Mouse (Mus musculus) intestine, embryonic 16.5 days (tissue): ENCODE measurements around the gene Jam2. TPM values are rescaled to one million over a fixed set of nuclear protein-coding genes. Genes with fewer than 3 reads are reported as not detected.
A peak's percentile ranks its signal among the peaks of the same experiment; 100 is the strongest.

ENCODE experiments used
- ATAC-seq: fragments of 200-750 bp; cut with Nextera tagmentation; 2 replicates; pipeline ENCODE4 v1.8.0; 2017; ENCODE audit warnings: moderate TSS enrichment, moderate library complexity
- H3K27ac ChIP-seq: fragments of 300-500 bp; sonication (generic); 2 replicates; pipeline ENCODE4 v1.5.1; 2014; ENCODE audit warnings: mild to moderate bottlenecking, low read length
- H3K27me3 ChIP-seq: fragments of 300-500 bp; sonication (generic); replicated peaks from 2 replicates; pipeline ENCODE4 v1.6.1; 2014; ENCODE audit warnings: low read length, control low read depth, mixed read lengths; ENCODE audit not compliant: control insufficient read depth, insufficient read depth
- H3K36me3 ChIP-seq: fragments of 300-500 bp; sonication (generic); 2 replicates; pipeline ENCODE4 v1.6.1; 2014; ENCODE audit warnings: low read length, control low read depth; ENCODE audit not compliant: control insufficient read depth, insufficient read depth
- H3K4me1 ChIP-seq: fragments of 300-500 bp; sonication (generic); 2 replicates; pipeline ENCODE4 v1.6.1; 2014; ENCODE audit warnings: low read length, control low read depth, mixed read lengths; ENCODE audit not compliant: control insufficient read depth, insufficient read depth
- H3K4me2 ChIP-seq: fragments of 300-500 bp; sonication (generic); 2 replicates; pipeline ENCODE4 v1.6.1; 2014; ENCODE audit warnings: low read depth, low read length, control low read depth
- H3K4me3 ChIP-seq: fragments of 300-500 bp; sonication (generic); 2 replicates; pipeline ENCODE4 v1.5.1; 2014; ENCODE audit warnings: mild to moderate bottlenecking, low read length
- H3K9ac ChIP-seq: fragments of 300-500 bp; sonication (generic); 2 replicates; pipeline ENCODE4 v1.6.1; 2014; ENCODE audit warnings: low read depth, low read length
- H3K9me3 ChIP-seq: fragments of 300-500 bp; sonication (generic); 2 replicates; pipeline ENCODE4 v1.6.1; 2016; ENCODE audit warnings: low read length, control low read depth; ENCODE audit not compliant: control insufficient read depth
- WGBS: fragments of 180-500 bp; shearing (Covaris S2); extraction: QIAGEN DNeasy Blood & Tissue Kit; methylation state at CpG from one replicate; pipeline ENCODE4 v1.1.7; 2014; 5-methylcytosine and 5-hydroxymethylcytosine counted together
- polyA plus RNA-seq: library from polyadenylated mRNA; unstranded; fragments of >200 nt; fragmentation: Nextera tagmentation; extraction: Ambion mirVana; gene quantifications from 2 replicates; pipeline ENCODE4 v1.2.1, GENCODE M21; 2015

Jam2 gene
- polyA plus RNA-seq, 1 experiment from 2014 or later, result 5.5 TPM

DNA sequence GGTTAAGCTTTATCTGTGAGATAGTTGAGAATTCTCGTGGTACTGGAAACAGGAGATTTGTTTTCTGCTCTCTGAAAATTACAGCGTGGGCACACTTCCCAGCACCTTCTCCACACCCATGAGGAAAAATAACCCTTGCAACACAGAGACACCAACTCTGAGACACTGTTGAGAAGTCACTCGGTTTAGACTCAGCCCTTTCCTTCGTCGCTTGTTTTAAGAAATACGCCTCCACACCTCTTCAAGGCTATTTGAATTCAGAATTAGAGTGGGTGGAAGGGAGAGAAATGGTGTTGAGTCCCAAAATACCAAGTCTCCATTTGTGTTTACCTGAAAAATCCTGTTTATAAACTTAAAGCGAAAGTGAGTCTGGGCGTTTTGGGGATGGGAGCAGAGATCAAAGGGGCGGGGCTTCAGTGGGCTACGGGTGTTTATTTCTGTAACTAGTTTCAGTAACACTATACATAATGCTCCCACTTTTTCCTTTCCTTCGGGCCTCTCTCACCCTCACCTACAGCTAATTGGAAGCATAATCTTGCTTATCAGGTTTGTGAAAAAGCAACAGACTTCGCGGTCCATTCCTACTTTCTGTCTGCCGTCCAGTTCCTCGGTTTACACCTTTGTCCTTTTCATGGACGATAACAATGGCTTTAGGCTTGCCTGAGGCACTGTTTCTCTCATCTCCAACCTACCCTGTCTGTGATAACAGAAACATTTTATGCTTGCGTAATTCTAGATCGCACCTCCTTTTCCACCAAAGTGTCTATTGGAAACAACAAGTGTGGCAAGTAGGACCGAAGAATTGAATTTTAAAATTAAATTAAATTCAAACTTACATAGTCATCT lies 4.1 kb upstream of the Jam2 start:
- ATAC-seq, result no peak
- Histone ChIP-seq H3K4me3 (no peak overlapping the region), H3K4me2 (no peak overlapping the region), H3K9ac (no peak overlapping the region), H3K4me1 (peaks cover 5% of the 10 kb centered on the region; the same call in 1 of the 2 replicates), H3K27me3 (peaks cover 8% of the 10 kb centered on the region), H3K36me3 (no peaks in the 10 kb centered on the region), H3K27ac (no peak overlapping the region), H3K9me3 (no peaks in the 10 kb centered on the region)
- 81% methylated on average over 19 of the region's 19 CpGs for WGBS

DNA sequence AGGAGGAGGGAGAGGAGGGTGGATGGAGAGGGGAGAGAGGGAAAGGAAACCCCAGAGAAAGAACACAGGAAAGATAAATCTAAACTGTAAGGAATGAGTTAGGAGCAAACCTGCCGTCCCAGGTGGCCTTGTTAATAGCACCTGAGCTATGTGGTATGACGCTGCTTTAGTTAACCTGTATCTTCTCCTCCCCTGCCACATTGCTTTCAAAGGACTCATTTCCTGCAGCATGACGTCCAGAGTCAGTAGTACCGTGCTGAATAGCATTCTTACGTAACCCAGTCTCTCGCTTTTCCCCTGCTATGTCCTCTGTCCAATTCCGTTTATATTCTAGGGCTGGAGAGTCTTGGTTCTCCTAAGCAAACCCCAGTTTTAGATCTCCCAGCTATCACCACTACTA lies 3.0 kb upstream of the Jam2 start:
- H3K27me3 ChIP-seq, result peaks cover 8% of the 10 kb centered on the region
- H3K9me3 ChIP-seq, result no peaks in the 10 kb centered on the region
- H3K4me2 ChIP-seq, result no peak overlapping the region
- no peak overlapping the region for H3K27ac ChIP-seq
- no peaks in the 10 kb centered on the region for H3K36me3 ChIP-seq
- no peak overlapping the region for H3K9ac ChIP-seq
- 84% methylated on average over 7 of the region's 7 CpGs for WGBS
- peaks cover 5% of the 10 kb centered on the region; the same call in 1 of the 2 replicates for H3K4me1 ChIP-seq
- no peak for ATAC-seq
- no peak overlapping the region for H3K4me3 ChIP-seq

GRCm38 (mm10) chr16:84771461-84771860 lies 2.5 kb upstream of the Jam2 start:
- Histone ChIP-seq H3K4me2 (no peak overlapping the region), H3K36me3 (no peaks in the 10 kb centered on the region), H3K4me1 (peaks cover 5% of the 10 kb centered on the region; the same call in 1 of the 2 replicates), H3K9ac (no peak overlapping the region), H3K9me3 (no peaks in the 10 kb centered on the region), H3K4me3 (no peak overlapping the region), H3K27me3 (peaks cover 10% of the 10 kb centered on the region), H3K27ac (no peak overlapping the region)
- WGBS, result 79% methylated on average over 2 of the region's 2 CpGs
- ATAC-seq, result no peak

GRCm38 (mm10) chr16:84772496-84773267 lies 1.2 kb upstream of the Jam2 start:
- H3K9me3 ChIP-seq, result no peaks in the 10 kb centered on the region
- H3K4me3 ChIP-seq, result no peak overlapping the region
- H3K4me2 ChIP-seq, result no peak overlapping the region
- ATAC-seq, result no peak
- H3K9ac ChIP-seq, result no peak overlapping the region
- WGBS, result 31% methylated on average over 8 of the region's 8 CpGs
- peaks cover 5% of the 10 kb centered on the region; the same call in 1 of the 2 replicates for H3K4me1 ChIP-seq
- H3K27ac ChIP-seq, result no peak overlapping the region
- H3K27me3 ChIP-seq, result peaks cover 10% of the 10 kb centered on the region
- H3K36me3 ChIP-seq, result no peaks in the 10 kb centered on the region

DNA sequence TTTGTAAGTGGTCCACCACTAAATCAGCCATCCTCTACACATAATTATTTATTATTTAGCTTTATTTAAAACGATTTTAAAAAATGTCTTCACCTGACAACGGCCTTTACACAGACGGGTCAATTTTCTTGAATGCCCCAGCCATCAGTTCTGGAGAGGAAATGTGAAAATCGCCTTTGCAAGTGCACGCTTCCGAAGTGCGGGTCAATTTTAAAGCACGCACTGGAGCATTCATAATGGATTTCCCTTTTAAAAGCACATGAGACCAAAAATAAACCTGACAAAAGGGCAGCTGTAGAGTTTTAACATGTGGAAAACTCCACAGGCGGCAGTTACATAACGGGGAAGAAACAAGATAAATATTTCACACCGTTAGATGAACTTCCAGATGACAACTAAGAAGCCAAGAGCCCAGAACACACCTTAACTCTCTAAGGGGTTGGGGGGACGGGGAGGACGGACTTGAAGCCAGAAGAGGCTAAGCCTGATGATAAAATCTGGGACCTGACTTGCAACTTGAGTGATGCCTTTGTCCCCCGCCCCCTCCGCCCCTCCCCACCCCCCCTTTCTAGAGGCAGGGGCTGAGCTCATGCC lies 558 bp upstream of the Jam2 start:
- WGBS, result 5% methylated on average over 15 of the region's 15 CpGs
- Histone ChIP-seq H3K27me3 (peaks cover 10% of the 10 kb centered on the region), H3K4me1 (peaks cover 5% of the 10 kb centered on the region; the same call in 1 of the 2 replicates), H3K4me3 (peak overlapping the region; percentile 57), H3K9me3 (no peaks in the 10 kb centered on the region), H3K36me3 (no peaks in the 10 kb centered on the region), H3K9ac (peak overlapping the region; percentile 68; the same call in 1 of the 2 replicates), H3K4me2 (peak overlapping the region; percentile 99), H3K27ac (no peak overlapping the region)
- ATAC-seq, result peak; percentile 15; the same call in 1 of the 2 replicates

- Histone ChIP-seq H3K4me1 (peaks cover 5% of the 10 kb centered on the region; the same call in 1 of the 2 replicates), H3K27me3 (peaks cover 10% of the 10 kb centered on the region), H3K27ac (no peak overlapping the region), H3K9ac (peak overlapping the region; percentile 68), H3K4me2 (peak overlapping the region; percentile 99), H3K4me3 (peak overlapping the region; percentile 57), H3K36me3 (no peaks in the 10 kb centered on the region), H3K9me3 (no peaks in the 10 kb centered on the region)
- ATAC-seq, result no peak
- WGBS, result under 1% methylated on average over 23 of the region's 23 CpGs
These were observed 873 bp downstream of the Jam2 start for GRCm38 (mm10) chr16:84774761-84775231.

DNA sequence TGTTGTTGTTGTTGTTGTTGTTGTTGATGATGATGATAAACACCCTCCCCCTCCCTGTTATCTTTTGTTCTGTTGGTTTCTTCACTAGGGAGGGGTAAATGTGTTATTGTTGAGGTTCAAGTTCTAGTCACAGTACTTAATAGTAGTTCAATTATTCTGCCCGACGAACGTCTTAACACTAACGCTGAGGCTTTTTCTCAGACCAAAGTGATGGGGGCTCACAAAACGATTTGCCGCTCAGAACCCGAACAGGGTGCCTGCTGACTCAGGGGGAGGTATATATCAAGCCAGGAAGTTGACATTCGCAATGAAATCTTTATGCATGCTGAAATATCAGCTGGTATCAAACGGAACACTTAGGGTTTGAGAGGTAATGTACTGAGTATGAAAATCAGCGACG lies 1.4 kb downstream of the Jam2 start:
- Histone ChIP-seq H3K36me3 (no peaks in the 10 kb centered on the region), H3K9ac (no peak overlapping the region), H3K27ac (no peak overlapping the region), H3K9me3 (no peaks in the 10 kb centered on the region), H3K4me2 (peak overlapping the region; percentile 99; the same call in 1 of the 2 replicates), H3K4me3 (no peak overlapping the region; the same call in 1 of the 2 replicates), H3K27me3 (peaks cover 10% of the 10 kb centered on the region), H3K4me1 (peaks cover 5% of the 10 kb centered on the region; the same call in 1 of the 2 replicates)
- 36% methylated on average over 11 of the region's 11 CpGs for WGBS
- no peak for ATAC-seq

DNA sequence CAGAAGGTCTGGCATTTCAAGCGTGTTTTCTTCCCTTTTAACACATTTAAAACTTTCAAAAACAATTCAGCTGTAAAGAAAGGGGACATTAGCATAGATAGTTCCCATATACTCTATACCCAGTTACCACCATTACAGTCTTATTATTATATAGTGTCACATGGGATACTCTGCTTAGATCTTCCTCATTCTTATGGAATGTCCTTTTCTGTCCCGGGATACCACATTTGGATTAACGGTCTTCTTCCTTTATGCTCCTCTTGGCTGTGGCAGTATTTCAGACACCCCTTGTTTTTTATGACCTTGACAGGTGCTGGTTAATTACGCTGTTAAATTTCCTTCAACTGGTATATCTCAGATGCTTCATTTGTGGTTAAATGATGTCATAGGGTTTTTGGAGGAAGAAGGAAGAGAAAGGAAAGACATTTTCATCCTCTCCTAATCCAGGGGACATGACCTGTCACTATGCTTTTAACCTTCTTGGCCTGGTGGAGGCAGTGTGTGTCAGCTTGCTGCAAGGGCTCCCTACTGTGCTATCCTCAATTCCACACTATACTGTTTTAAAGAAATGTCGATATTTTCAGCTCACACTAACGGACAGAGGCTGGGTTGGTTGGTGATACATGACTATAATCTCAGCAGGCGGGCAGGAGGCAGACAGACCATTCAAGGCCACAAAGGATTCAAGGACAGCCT lies 2.3 kb downstream of the Jam2 start:
- Histone ChIP-seq H3K9me3 (no peaks in the 10 kb centered on the region), H3K4me2 (no peak overlapping the region), H3K27ac (no peak overlapping the region), H3K4me3 (no peak overlapping the region), H3K4me1 (peaks cover 5% of the 10 kb centered on the region; the same call in 1 of the 2 replicates), H3K27me3 (peaks cover 10% of the 10 kb centered on the region), H3K9ac (no peak overlapping the region), H3K36me3 (no peaks in the 10 kb centered on the region)
- WGBS, result 58% methylated on average over 7 of the region's 7 CpGs
- ATAC-seq, result no peak
